In genomic region chr7:4103411-4103810, GRCm38 (mm10) we compare ENCODE assay signal across 10 mouse cellular contexts. TPM values are rescaled to one million over a fixed set of nuclear protein-coding genes. Genes with fewer than 3 reads are reported as not detected.
DNase-seq lines count a peak whose midpoint lies in the region; ATAC-seq and TF ChIP-seq lines count a peak whose summit lies in the region.
"Had no signal": no experiment of that assay in that cellular context is flagged by ENCODE, and none has a peak within 500 bp of the region (broad histone marks: within the 10 kb centered on the region; RNA-seq: fewer than 3 reads in every experiment).

No protein-coding gene starts in this region.

- WGBS in intestine, postnatal 0 days, result 13% methylated on average over 4 of the region's 4 CpGs
- WGBS in intestine, embryonic 16.5 days, result 15% methylated on average over 4 of the region's 4 CpGs

- DNase-seq in B cell, adult 2 months, result peak; percentile 31 to 42
- DNase-seq in NIH3T3 (ENCODE audit: low read depth), result peak; percentile 81
- DNase-seq in fibroblast of lung, adult 2 months (ENCODE audit: low read depth), result peak; percentile 15
- peak; percentile 66 for DNase-seq in retina, postnatal 7 days (ENCODE audit: low read depth, low spot score)
- DNase-seq in ovary, postnatal 10 days (ENCODE audit: low spot score), result no peak
- no peak for DNase-seq in kidney, adult 8-10 months

- H3K4me1 ChIP-seq in intestine, postnatal 0 days (replicated peaks; ENCODE audit: control insufficient read depth, insufficient read depth, low read length), result no peaks in the 10 kb centered on the region
- H3K4me1 ChIP-seq in intestine, embryonic 16.5 days (ENCODE audit: control insufficient read depth, insufficient read depth, low read length), result no peaks in the 10 kb centered on the region
- H3K4me1 ChIP-seq: embryonic facial prominence, embryonic 12.5 days; limb, embryonic 12.5 days had no signal

- H3K9ac ChIP-seq in intestine, postnatal 0 days (ENCODE audit: low read depth, low read length), result no peak overlapping the region
- H3K9ac ChIP-seq in intestine, embryonic 16.5 days (ENCODE audit: low read depth, low read length), result no peak overlapping the region
- H3K9ac ChIP-seq: embryonic facial prominence, embryonic 12.5 days; limb, embryonic 12.5 days had no signal

- no peaks in the 10 kb centered on the region for H3K9me3 ChIP-seq in intestine, postnatal 0 days (ENCODE audit: control insufficient read depth)
- H3K9me3 ChIP-seq in intestine, embryonic 16.5 days (ENCODE audit: control insufficient read depth, low read length), result no peaks in the 10 kb centered on the region
- H3K9me3 ChIP-seq: embryonic facial prominence, embryonic 12.5 days; limb, embryonic 12.5 days had no signal

- peak; percentile 71 for TF ChIP-seq CTCF in intestine, postnatal 0 days (IDR thresholded peaks at IDR 0.05; ENCODE audit: low read depth)

- H3K27ac ChIP-seq in intestine, postnatal 0 days (ENCODE audit: low read depth, low read length), result no peak overlapping the region
- H3K27ac ChIP-seq in intestine, embryonic 16.5 days (ENCODE audit: low read length), result no peak overlapping the region
- H3K27ac ChIP-seq: embryonic facial prominence, embryonic 12.5 days; limb, embryonic 12.5 days had no signal

- no peak for ATAC-seq in intestine, postnatal 0 days
- no peak for ATAC-seq in intestine, embryonic 16.5 days

- H3K27me3 ChIP-seq in intestine, postnatal 0 days (replicated peaks; ENCODE audit: control insufficient read depth, insufficient read depth, low read length), result no peaks in the 10 kb centered on the region
- no peaks in the 10 kb centered on the region for H3K27me3 ChIP-seq in intestine, embryonic 16.5 days (replicated peaks; ENCODE audit: control insufficient read depth, insufficient read depth, low read length)
- H3K27me3 ChIP-seq: embryonic facial prominence, embryonic 12.5 days; limb, embryonic 12.5 days had no signal

- no peaks in the 10 kb centered on the region for H3K36me3 ChIP-seq in intestine, postnatal 0 days (ENCODE audit: control insufficient read depth, insufficient read depth)
- H3K36me3 ChIP-seq in intestine, embryonic 16.5 days (ENCODE audit: control insufficient read depth, insufficient read depth, low read length), result no peaks in the 10 kb centered on the region
- H3K36me3 ChIP-seq: embryonic facial prominence, embryonic 12.5 days; limb, embryonic 12.5 days had no signal

- H3K4me3 ChIP-seq in intestine, postnatal 0 days (ENCODE audit: low read depth, low read length), result no peak overlapping the region
- H3K4me3 ChIP-seq in intestine, embryonic 16.5 days (ENCODE audit: low read length), result no peak overlapping the region
- H3K4me3 ChIP-seq: embryonic facial prominence, embryonic 12.5 days; limb, embryonic 12.5 days had no signal

- H3K4me2 ChIP-seq in intestine, postnatal 0 days (replicated peaks; ENCODE audit: low read depth), result no peak overlapping the region
- H3K4me2 ChIP-seq in intestine, embryonic 16.5 days (ENCODE audit: low read depth, low read length), result no peak overlapping the region
- H3K4me2 ChIP-seq: embryonic facial prominence, embryonic 12.5 days; limb, embryonic 12.5 days had no signal

RNA-seq across cellular contexts. Expression of gene Ttyh1, which starts 15.8 kb away (rescaled TPM):
- polyA plus RNA-seq in intestine, postnatal 0 days (2015; fragmentation: Nextera tagmentation; extraction: Ambion mirVana), result 2.6 and 3.7 TPM in 2 replicates
- 5.2 and 6.5 TPM in 2 replicates for polyA plus RNA-seq in intestine, embryonic 16.5 days (2015; fragmentation: Nextera tagmentation; extraction: Ambion mirVana)

RNA-seq across cellular contexts. Expression of gene Leng8, which starts 33.4 kb away (rescaled TPM):
- polyA plus RNA-seq in intestine, postnatal 0 days (2015; fragmentation: Nextera tagmentation; extraction: Ambion mirVana), result 13.8 and 15.2 TPM in 2 replicates
- 35.5 and 40.3 TPM in 2 replicates for polyA plus RNA-seq in intestine, embryonic 16.5 days (2015; fragmentation: Nextera tagmentation; extraction: Ambion mirVana)

RNA-seq across cellular contexts. Expression of gene Lair1, which starts 40.4 kb away (rescaled TPM):
- 3.5 and 3.7 TPM in 2 replicates for polyA plus RNA-seq in intestine, postnatal 0 days (2015; fragmentation: Nextera tagmentation; extraction: Ambion mirVana)
- 2.9 and 3.5 TPM in 2 replicates for polyA plus RNA-seq in intestine, embryonic 16.5 days (2015; fragmentation: Nextera tagmentation; extraction: Ambion mirVana)

RNA-seq across cellular contexts. Expression of gene Leng9, which starts 46.8 kb away (rescaled TPM):
- 14.1 and 16.0 TPM in 2 replicates for polyA plus RNA-seq in intestine, postnatal 0 days (2015; fragmentation: Nextera tagmentation; extraction: Ambion mirVana)
- polyA plus RNA-seq in intestine, embryonic 16.5 days (2015; fragmentation: Nextera tagmentation; extraction: Ambion mirVana), result 6.8 and 7.1 TPM in 2 replicates

Comparison
In these comparisons a context has a peak if more than half of its experiments do, and no peak if none do; other contexts are left out.
1. DNase-seq: peak in B cell, adult 2 months (2 of 2), NIH3T3 (single experiment), fibroblast of lung, adult 2 months (single experiment) and retina, postnatal 7 days (single experiment); none in ovary, postnatal 10 days (single experiment) and kidney, adult 8-10 months (0 of 2).